Mouse (Mus musculus) G1E (cell line): ENCODE data around the gene Hmces.

Experiments used
- CTCF ChIP-seq: IDR thresholded peaks from 2 replicates; pipeline ENCODE4 v1.5.1; 2012; ENCODE audit warnings: low read depth, low read length, inconsistent platforms, mixed read lengths
- GATA1 ChIP-seq: IDR thresholded peaks from 2 replicates; pipeline ENCODE4 v1.6.1; 2012; ENCODE audit warnings: borderline replicate concordance, low read length, inconsistent platforms, mixed read lengths

- TF ChIP-seq CTCF: peak; percentile 78
- no peak for TF ChIP-seq GATA1
Measured at GRCm38 (mm10) chr6:87887594-87888233, 26.0 kb upstream of the Hmces start, which contains the start of gene Copg1.
